Mouse (Mus musculus) hindbrain, embryonic 16.5 days (tissue): Measurements from ENCODE around the gene Chrm3. TPM values are rescaled to one million over a fixed set of nuclear protein-coding genes. Genes with fewer than 3 reads are reported as not detected.

ENCODE experiments used
- ATAC-seq: fragments of 200-750 bp; cut with Nextera tagmentation; 2 replicates; pipeline ENCODE4 v1.8.0; 2017; ENCODE audit warnings: moderate TSS enrichment, moderate library complexity
- H3K27ac ChIP-seq: fragments of 300-500 bp; sonication (generic); 2 replicates; pipeline ENCODE4 v1.5.1; 2014; ENCODE audit warnings: low read depth, mild to moderate bottlenecking, control low read depth, low read length, moderate library complexity
- H3K27me3 ChIP-seq: fragments of 300-500 bp; sonication (generic); replicated peaks from 2 replicates; pipeline ENCODE4 v1.6.1; 2014; ENCODE audit warnings: low read length; ENCODE audit not compliant: control insufficient read depth, insufficient read depth
- H3K36me3 ChIP-seq: fragments of 300-500 bp; sonication (generic); 2 replicates; pipeline ENCODE4 v1.6.1; 2014; ENCODE audit warnings: mild to moderate bottlenecking, low read length, moderate library complexity, mixed read lengths; ENCODE audit not compliant: control insufficient read depth, insufficient read depth
- H3K4me1 ChIP-seq: fragments of 300-500 bp; sonication (generic); 2 replicates; pipeline ENCODE4 v1.6.1; 2014; ENCODE audit warnings: low read depth, low read length; ENCODE audit not compliant: control insufficient read depth, insufficient read depth
- H3K4me2 ChIP-seq: fragments of 300-500 bp; sonication (generic); 2 replicates; pipeline ENCODE4 v1.6.1; 2014; ENCODE audit warnings: mild to moderate bottlenecking, low read length, control low read depth, moderate library complexity
- H3K4me3 ChIP-seq: fragments of 300-500 bp; sonication (generic); 2 replicates; pipeline ENCODE4 v1.5.1; 2014; ENCODE audit warnings: mild to moderate bottlenecking, low read length, control low read depth, moderate library complexity
- H3K9ac ChIP-seq: fragments of 300-500 bp; sonication (generic); 2 replicates; pipeline ENCODE4 v1.6.1; 2014; ENCODE audit warnings: low read depth, mild to moderate bottlenecking, control low read depth, low read length, moderate library complexity
- H3K9me3 ChIP-seq: fragments of 300-500 bp; sonication (generic); 2 replicates; pipeline ENCODE4 v1.6.1; 2014; ENCODE audit warnings: mild to moderate bottlenecking, low read length, moderate library complexity; ENCODE audit not compliant: control insufficient read depth
- WGBS: fragments of 180-500 bp; shearing (Covaris S2); extraction: QIAGEN DNeasy Blood & Tissue Kit; methylation state at CpG from one replicate; pipeline ENCODE4 v1.1.7; 2014; 5-methylcytosine and 5-hydroxymethylcytosine counted together
- polyA plus RNA-seq: library from polyadenylated mRNA; unstranded; fragments of >200 nt; fragmentation: Nextera tagmentation; extraction: Ambion mirVana; gene quantifications from 2 replicates; pipeline ENCODE4 v1.2.1, GENCODE M21; 2015

Chrm3 gene
- polyA plus RNA-seq, 1 experiment from 2014 or later = 4.2 TPM

DNA sequence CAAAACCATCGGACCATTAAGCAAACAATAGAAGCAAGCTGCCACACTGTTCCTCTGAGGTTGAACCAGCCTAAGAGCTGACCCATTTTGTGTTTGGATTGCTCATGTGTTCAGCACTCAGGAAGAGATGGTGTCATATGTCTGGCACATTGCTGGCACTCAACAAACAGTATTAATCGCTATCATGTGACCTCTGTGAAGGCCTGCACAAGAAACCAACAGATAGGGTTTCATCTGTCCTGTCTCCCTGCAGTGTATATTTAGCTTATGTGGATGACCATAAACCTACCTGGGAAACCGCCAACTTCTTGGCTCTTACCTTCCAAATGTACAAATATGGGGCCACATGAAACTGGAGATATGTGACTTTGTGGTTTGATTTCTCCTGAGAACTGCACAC, 453.4 kb downstream of the Chrm3 start:
- Histone ChIP-seq H3K27ac (no peak overlapping the region), H3K27me3 (no peaks in the 10 kb centered on the region), H3K9me3 (peaks cover 4% of the 10 kb centered on the region), H3K4me3 (no peak overlapping the region), H3K36me3 (no peaks in the 10 kb centered on the region), H3K9ac (no peak overlapping the region), H3K4me1 (no peaks in the 10 kb centered on the region), H3K4me2 (no peak overlapping the region)
- 83% methylated on average over 3 of the region's 3 CpGs for WGBS
- ATAC-seq = no peak

DNA sequence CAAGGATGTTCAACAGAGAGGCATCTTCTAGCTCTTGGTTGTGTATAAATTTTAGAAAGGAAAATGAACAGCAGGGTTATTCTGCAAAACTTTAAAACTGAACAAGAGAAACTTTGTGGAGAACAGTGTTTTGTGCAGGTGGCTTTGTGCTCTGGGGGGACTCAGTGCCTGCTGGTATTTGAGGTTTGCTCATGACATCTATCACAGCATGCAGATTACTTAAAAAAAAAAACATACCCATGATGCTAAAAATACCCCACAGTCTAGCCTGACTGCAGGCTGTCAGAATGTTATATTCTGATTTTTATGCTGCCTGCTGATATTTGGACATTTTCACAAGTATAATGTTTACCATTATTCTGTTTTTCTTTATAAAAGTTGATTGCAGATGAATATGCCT, 456.2 kb downstream of the Chrm3 start:
- ATAC-seq = no peak
- H3K4me3 ChIP-seq = no peak overlapping the region
- H3K4me2 ChIP-seq = no peak overlapping the region
- H3K27me3 ChIP-seq = no peaks in the 10 kb centered on the region
- H3K4me1 ChIP-seq = no peaks in the 10 kb centered on the region
- peaks cover 4% of the 10 kb centered on the region for H3K9me3 ChIP-seq
- no peak overlapping the region for H3K27ac ChIP-seq
- H3K36me3 ChIP-seq = no peaks in the 10 kb centered on the region
- H3K9ac ChIP-seq = no peak overlapping the region

DNA sequence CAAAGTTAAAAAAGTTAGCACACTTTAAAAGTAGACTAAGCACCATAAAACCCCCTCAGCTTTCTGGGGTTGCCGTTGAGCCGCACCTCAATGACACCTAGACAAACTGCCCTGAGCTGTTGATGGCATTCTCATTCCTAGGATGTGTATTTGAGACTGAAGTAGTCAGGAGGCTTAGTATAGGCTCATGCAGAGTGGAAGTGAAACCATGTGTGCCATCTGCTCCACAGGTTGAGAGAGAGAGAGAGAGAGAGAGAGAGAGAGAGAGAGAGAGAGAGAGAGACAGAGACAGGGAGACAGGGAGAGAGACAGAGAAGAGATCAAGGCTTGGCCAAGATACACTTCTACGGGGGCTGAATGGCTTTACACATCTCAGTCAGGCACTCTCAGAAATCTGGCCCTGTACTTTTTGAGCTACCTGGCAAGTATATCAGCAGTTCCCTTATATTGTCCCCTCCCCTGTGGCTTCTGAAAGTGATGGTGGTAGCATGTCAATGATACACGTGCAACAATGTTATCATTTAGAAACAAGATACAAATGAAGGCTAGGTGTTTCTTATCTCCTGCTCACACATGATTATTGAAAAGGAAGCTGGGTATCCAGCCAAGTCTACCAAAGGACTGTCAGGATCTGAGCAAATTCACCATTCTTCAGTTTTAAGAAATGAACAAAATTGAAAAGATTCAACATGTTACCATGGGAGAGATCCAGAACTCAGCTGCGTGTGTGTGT, 459.8 kb downstream of the Chrm3 start:
- H3K4me2 ChIP-seq = no peak overlapping the region
- no peaks in the 10 kb centered on the region for H3K36me3 ChIP-seq
- WGBS = 85% methylated on average over 5 of the region's 5 CpGs
- no peak overlapping the region for H3K9ac ChIP-seq
- H3K9me3 ChIP-seq = peaks cover 4% of the 10 kb centered on the region
- ATAC-seq = no peak
- H3K27me3 ChIP-seq = no peaks in the 10 kb centered on the region
- no peak overlapping the region for H3K4me3 ChIP-seq
- H3K4me1 ChIP-seq = no peaks in the 10 kb centered on the region
- H3K27ac ChIP-seq = no peak overlapping the region

DNA sequence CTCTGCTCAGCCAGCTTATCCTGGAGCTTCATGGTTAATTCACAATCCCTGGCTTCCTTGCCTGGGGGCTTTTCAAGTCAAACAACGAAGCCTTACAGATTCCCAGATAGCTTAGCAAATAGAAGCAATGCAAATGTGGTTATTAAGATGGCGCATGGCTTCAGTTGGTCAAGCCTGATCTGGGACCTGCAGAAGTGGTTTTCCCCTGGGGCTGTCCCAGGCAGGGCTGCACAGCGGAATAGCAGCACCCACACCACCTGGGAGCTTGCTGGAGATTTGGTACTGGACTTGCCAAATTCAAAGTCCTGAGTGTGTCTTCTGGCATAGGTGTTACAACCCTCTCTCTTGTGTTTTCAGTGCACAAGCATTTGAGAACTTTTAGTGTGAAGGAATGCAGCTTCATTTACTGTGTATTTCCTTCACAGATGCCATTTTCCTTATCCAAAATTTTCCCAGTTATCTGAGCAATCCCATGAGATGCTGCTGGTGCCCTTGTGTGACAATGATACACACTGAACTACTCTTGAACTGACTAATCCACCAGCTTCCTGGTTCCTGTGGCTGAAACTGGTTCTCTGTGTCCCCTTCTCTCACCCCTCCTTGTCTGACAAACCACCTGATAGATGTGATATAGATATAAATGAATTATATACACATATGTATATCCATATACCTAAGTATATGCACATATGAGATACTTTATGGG, 461.8 kb downstream of the Chrm3 start:
- no peak overlapping the region for H3K9ac ChIP-seq
- H3K9me3 ChIP-seq = peaks cover 2% of the 10 kb centered on the region
- no peaks in the 10 kb centered on the region for H3K27me3 ChIP-seq
- H3K4me1 ChIP-seq = no peaks in the 10 kb centered on the region
- H3K36me3 ChIP-seq = no peaks in the 10 kb centered on the region
- no peak overlapping the region for H3K27ac ChIP-seq
- H3K4me2 ChIP-seq = no peak overlapping the region
- WGBS = 80% methylated on average over 3 of the region's 3 CpGs
- no peak overlapping the region for H3K4me3 ChIP-seq
- ATAC-seq = no peak

DNA sequence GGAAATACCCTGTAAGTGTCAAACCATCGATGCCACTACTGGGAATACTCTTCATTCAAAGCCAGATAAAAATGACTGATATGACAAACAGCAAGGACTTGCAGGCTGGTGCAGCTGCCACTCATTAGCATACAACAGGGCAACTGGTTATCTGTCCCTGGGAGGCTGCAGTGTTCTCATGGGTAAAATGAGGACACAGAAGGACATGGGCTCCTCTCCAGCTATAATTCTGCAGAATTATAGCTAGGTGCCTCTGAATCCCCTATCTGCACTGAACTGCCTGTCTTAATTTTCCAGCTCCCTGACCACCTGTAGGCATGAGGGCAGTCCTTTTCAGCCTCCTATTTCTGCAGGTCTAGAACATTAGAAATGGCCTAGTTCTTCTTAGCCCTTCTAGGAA, 463.4 kb downstream of the Chrm3 start:
- Histone ChIP-seq H3K4me2 (no peak overlapping the region), H3K9ac (no peak overlapping the region), H3K27ac (no peak overlapping the region), H3K9me3 (no peaks in the 10 kb centered on the region), H3K4me1 (no peaks in the 10 kb centered on the region), H3K36me3 (no peaks in the 10 kb centered on the region), H3K4me3 (no peak overlapping the region), H3K27me3 (no peaks in the 10 kb centered on the region)
- 39% methylated on average over 1 of the region's 1 CpGs for WGBS
- no peak for ATAC-seq

DNA sequence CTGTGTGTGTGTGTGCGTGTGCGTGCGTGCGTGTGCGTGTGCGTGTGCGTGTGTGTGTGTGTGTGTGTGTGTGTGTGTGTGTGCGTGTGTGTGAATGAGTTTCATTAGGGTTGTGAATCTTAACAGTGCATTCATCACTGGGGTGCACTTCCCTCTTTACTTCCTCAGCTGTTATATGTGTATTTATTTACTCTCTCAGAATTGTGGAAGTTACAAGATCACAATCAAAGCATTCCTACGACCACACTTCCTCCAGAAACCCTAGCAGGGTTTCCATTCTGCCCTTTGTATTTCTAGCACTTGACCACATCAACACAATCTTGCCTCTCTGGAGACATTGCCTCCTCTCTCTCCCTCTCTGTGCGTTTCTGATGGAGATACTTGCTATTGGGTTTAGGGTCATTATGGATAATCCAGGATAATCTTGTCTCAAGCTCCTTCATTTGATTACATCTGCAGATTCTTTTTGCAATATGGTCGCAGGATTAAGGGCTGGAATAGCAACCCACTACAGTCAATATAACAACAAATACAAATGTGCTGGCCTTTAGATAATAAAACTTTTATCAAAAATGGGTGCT, 465.5 kb downstream of the Chrm3 start:
- H3K9ac ChIP-seq = no peak overlapping the region
- ATAC-seq = no peak
- 80% methylated on average over 11 of the region's 11 CpGs for WGBS
- no peaks in the 10 kb centered on the region for H3K36me3 ChIP-seq
- H3K4me2 ChIP-seq = no peak overlapping the region
- no peaks in the 10 kb centered on the region for H3K4me1 ChIP-seq
- no peaks in the 10 kb centered on the region for H3K27me3 ChIP-seq
- no peaks in the 10 kb centered on the region for H3K9me3 ChIP-seq
- no peak overlapping the region for H3K27ac ChIP-seq
- no peak overlapping the region for H3K4me3 ChIP-seq

DNA sequence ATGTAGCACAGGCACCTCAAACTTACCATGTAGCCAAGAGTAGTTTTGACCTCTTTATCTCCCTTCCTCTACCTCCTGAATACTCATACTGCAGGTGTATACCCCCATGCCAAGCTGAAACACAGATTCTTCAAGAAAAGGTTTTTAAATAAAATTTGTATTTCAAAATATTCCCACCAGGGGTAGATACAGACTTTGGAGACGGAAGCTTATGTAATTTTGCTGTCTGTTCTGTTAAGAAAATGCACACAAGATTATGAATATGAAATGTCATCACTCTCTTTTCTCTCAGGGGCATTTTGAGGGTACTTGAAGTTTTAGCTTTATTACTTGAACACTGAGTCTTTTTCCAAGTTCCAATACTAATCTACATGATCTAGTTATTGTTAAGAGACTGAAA, 469.6 kb downstream of the Chrm3 start:
- H3K27me3 ChIP-seq = no peaks in the 10 kb centered on the region
- no peak overlapping the region for H3K4me3 ChIP-seq
- H3K27ac ChIP-seq = no peak overlapping the region
- no peak overlapping the region for H3K9ac ChIP-seq
- WGBS = 73% methylated on average over 1 of the region's 1 CpGs
- ATAC-seq = no peak
- H3K36me3 ChIP-seq = no peaks in the 10 kb centered on the region
- no peak overlapping the region for H3K4me2 ChIP-seq
- no peaks in the 10 kb centered on the region for H3K9me3 ChIP-seq
- no peaks in the 10 kb centered on the region; the same call in 1 of the 2 replicates for H3K4me1 ChIP-seq

DNA sequence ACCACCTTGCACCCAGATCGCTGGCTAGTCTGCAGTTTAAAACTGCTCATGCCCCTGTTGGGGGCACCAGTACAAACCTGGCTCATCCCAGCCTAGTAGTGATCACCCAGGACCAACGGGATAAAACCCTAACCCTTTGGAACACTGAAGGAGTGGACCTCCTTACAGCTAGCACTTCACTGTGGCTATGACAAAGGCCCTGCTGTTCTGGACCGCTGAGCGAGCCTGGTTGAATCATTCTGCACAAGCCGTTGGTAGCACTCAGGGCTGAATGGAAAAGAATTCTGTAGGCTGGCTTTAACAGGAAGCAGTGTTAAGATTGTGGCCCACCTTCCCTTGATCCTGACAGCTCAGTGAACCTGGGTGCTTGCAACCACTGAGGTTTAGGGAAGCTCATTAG, 470.2 kb downstream of the Chrm3 start:
- ATAC-seq = no peak
- Histone ChIP-seq H3K36me3 (no peaks in the 10 kb centered on the region), H3K4me3 (no peak overlapping the region), H3K9me3 (no peaks in the 10 kb centered on the region), H3K4me2 (no peak overlapping the region), H3K27me3 (no peaks in the 10 kb centered on the region), H3K9ac (no peak overlapping the region), H3K27ac (no peak overlapping the region), H3K4me1 (no peaks in the 10 kb centered on the region; the same call in 1 of the 2 replicates)
- WGBS = 53% methylated on average over 5 of the region's 5 CpGs

DNA sequence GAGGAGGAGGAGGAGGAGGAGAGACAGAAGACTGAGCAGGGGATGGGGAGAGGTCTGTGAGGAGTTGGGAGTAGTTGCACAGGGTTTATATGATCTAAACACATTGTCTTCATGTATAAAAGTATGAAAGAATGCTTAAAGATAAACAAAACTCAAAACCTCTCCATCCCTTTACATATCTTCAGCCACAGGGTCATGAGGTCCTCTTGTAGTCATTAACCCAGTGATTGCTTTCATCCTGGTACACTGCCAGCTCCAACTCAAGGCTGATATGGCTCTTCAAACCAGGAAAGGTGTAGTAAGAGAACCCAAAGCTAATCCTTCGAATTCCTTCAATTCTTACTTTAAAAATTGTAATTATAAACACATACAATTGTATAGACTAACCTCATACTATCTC, 470.7 kb downstream of the Chrm3 start:
- WGBS = 76% methylated on average over 1 of the region's 1 CpGs

More for the DNA sequence above, 470.7 kb downstream of the Chrm3 start:
- Histone ChIP-seq H3K4me2 (no peak overlapping the region), H3K36me3 (no peaks in the 10 kb centered on the region), H3K4me1 (no peaks in the 10 kb centered on the region; the same call in 1 of the 2 replicates), H3K27me3 (no peaks in the 10 kb centered on the region), H3K4me3 (no peak overlapping the region), H3K27ac (no peak overlapping the region), H3K9me3 (no peaks in the 10 kb centered on the region), H3K9ac (no peak overlapping the region)
- no peak for ATAC-seq
